Mouse (Mus musculus) midbrain, embryonic 14.5 days (tissue): ENCODE results near the gene Taf1a. TPM values are rescaled to one million over a fixed set of nuclear protein-coding genes. Genes with fewer than 3 reads are reported as not detected.
A peak's percentile ranks its signal among the peaks of the same experiment; 100 is the strongest.

Experiments used
- ATAC-seq: fragments of 200-750 bp; cut with Nextera tagmentation; 2 replicates; pipeline ENCODE4 v1.8.0; 2017; ENCODE audit warnings: moderate number of reproducible peaks, moderate library complexity; ENCODE audit not compliant: low FRiP score, low TSS enrichment
- DNase-seq: peaks from one replicate; pipeline ENCODE4 v3.0.0-alpha.2; 2015
- H3K27ac ChIP-seq: fragments of 300-500 bp; sonication (generic); replicated peaks from 2 replicates; pipeline ENCODE4 v1.5.1; 2014; ENCODE audit warnings: mild to moderate bottlenecking, low read depth, low read length, moderate library complexity
- H3K27me3 ChIP-seq: fragments of 300-500 bp; sonication (generic); 2 replicates; pipeline ENCODE4 v1.6.1; 2014; ENCODE audit warnings: low read length, control low read depth, mixed read lengths; ENCODE audit not compliant: control insufficient read depth, insufficient read depth
- H3K36me3 ChIP-seq: fragments of 300-500 bp; sonication (generic); 2 replicates; pipeline ENCODE4 v1.6.1; 2014; ENCODE audit warnings: low read length, control low read depth; ENCODE audit not compliant: control insufficient read depth, insufficient read depth
- H3K4me1 ChIP-seq: fragments of 300-500 bp; sonication (generic); 2 replicates; pipeline ENCODE4 v1.6.1; 2014; ENCODE audit warnings: mild to moderate bottlenecking, antibody characterized with exemption, low read length, control low read depth; ENCODE audit not compliant: control insufficient read depth, insufficient read depth
- H3K4me2 ChIP-seq: fragments of 300-500 bp; sonication (generic); 2 replicates; pipeline ENCODE4 v1.6.1; 2014; ENCODE audit warnings: mild to moderate bottlenecking, low read length, moderate library complexity
- H3K4me3 ChIP-seq: fragments of 300-500 bp; sonication (generic); replicated peaks from 2 replicates; pipeline ENCODE4 v1.5.1; 2014; ENCODE audit warnings: low read depth, low read length
- H3K9ac ChIP-seq: fragments of 300-500 bp; sonication (generic); replicated peaks from 2 replicates; pipeline ENCODE4 v1.6.1; 2014; ENCODE audit warnings: mild to moderate bottlenecking, low read length, moderate library complexity
- H3K9me3 ChIP-seq: fragments of 300-500 bp; sonication (generic); 2 replicates; pipeline ENCODE4 v1.6.1; 2016; ENCODE audit warnings: low read length, control low read depth, mixed read lengths; ENCODE audit not compliant: control insufficient read depth
- WGBS: fragments of 180-500 bp; shearing (Covaris S2); extraction: QIAGEN DNeasy Blood & Tissue Kit; methylation state at CpG from one replicate; pipeline ENCODE4 v1.1.7; 2014; 5-methylcytosine and 5-hydroxymethylcytosine counted together
- polyA plus RNA-seq: library from polyadenylated mRNA; unstranded; fragments of >200 nt; fragmentation: Nextera tagmentation; extraction: Ambion mirVana; gene quantifications from 2 replicates; pipeline ENCODE4 v1.2.1, GENCODE M21; 2014

The Taf1a gene
- polyA plus RNA-seq, 1 experiment from 2014 or later, result 16.5 TPM

DNA sequence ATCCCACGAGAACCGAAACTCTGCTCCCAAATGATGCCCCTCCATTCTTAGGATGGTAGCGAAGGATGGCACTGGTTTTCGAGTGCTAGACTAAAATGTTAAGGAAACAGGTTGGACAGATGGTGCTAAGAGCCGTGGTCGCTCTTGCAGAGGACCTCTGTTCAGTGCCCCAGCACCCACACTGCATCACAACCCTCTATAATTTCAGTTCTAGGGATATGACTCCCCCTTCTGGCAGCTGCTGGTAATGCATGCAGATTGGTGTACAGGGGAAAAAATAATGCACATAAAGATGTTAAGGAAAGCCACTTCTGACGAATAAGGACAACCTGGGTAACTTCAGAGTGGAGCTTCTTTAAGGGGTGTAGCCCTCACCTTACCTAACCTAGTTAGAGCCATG is 35.3 kb downstream of the Taf1a start:
- Histone ChIP-seq H3K9me3 (no peaks in the 10 kb centered on the region), H3K9ac (no peak overlapping the region), H3K4me1 (no peaks in the 10 kb centered on the region), H3K27ac (no peak overlapping the region), H3K4me3 (no peak overlapping the region), H3K4me2 (no peak overlapping the region), H3K27me3 (no peaks in the 10 kb centered on the region), H3K36me3 (no peaks in the 10 kb centered on the region)
- no peak for DNase-seq
- 97% methylated on average over 7 of the region's 7 CpGs for WGBS
- ATAC-seq, result no peak

DNA sequence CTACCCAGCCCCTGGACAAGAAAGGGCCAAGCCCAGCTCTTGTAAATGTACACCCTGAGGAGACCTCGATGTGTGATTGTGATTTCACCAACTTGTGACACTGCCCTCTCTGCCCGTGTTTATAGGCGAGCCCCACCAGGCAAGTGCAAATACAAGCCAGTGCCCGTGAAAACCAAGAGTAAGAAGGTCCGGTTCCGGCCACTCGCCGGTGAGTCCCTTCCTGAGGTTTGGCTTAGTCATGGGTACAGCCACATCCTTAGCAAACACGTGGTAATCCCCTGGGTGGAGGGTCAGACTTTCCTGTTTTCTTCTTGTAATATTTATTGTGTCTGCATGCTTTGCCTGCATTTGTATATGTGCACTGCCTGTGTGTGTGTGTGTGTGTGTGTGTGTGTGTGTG is 46.1 kb downstream of the Taf1a start:
- DNase-seq, result no peak
- Histone ChIP-seq H3K36me3 (no peaks in the 10 kb centered on the region), H3K9ac (no peak overlapping the region), H3K9me3 (no peaks in the 10 kb centered on the region), H3K27ac (no peak overlapping the region), H3K4me2 (no peak overlapping the region), H3K4me1 (no peaks in the 10 kb centered on the region), H3K4me3 (no peak overlapping the region), H3K27me3 (no peaks in the 10 kb centered on the region)
- no peak for ATAC-seq
- 93% methylated on average over 9 of the region's 9 CpGs for WGBS

DNA sequence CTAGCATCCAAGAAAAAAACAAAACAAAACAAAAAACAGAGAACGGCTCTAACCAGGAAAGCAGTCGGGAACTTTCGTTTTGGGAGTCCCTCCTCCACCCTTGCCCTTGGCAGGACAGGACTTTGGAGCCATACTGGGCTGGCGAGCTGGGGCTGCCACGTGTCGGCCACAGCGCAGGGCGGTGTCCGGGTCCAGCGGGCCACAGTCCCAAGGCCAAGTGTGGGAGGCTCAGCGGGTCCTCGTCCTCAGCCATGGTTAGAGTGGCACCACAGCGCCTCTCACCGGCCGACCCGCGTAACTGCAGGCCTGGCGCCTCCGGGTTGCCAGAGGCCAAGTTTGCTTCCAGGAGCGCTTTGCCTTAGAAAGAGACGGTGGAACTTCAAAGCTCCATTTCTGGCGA is 50.3 kb downstream of the Taf1a start:
- ATAC-seq (no peak), DNase-seq (peak; percentile 32)
- H3K27ac ChIP-seq, result no peak overlapping the region
- 30% methylated on average over 22 of the region's 22 CpGs for WGBS
- no peaks in the 10 kb centered on the region for H3K4me1 ChIP-seq
- no peaks in the 10 kb centered on the region for H3K27me3 ChIP-seq
- no peak overlapping the region for H3K9ac ChIP-seq
- no peaks in the 10 kb centered on the region for H3K36me3 ChIP-seq
- H3K9me3 ChIP-seq, result no peaks in the 10 kb centered on the region
- H3K4me2 ChIP-seq, result no peak overlapping the region
- no peak overlapping the region for H3K4me3 ChIP-seq

DNA sequence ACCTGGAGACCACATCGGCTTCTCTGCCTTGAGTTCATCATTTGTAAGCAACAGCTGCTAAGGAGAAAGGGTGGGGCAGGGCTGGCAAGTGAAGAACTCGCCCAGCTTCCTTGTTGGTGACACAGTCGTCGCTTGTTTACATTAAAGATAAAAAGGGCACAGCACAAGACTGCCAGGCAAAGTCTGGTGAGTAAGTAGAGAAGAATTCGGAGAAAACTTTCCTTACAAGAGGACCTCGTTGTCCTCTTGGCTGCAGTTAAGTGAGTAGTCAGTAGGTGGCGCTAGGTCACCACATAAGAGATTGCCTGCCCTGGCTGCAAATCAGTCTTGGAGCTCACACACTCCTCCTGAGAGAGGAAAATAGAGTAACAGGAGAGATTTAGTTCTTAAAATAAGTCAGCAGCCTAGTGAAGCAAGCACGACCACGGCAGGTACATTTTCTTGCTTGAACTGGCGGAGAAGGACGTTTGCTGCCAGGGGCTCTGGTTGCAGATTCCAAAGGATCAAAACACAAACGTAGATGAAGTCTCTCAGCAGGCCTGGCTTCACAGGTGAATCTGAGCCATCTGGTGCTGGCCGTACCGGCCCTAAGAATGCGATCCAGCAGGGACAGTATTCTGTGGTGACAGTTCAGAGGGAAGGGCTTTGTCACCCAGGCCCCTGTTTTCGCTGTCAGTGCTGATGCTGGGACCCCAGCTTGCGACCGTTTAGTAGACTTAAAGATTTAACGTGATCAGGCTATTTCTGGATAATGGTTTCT is 53.4 kb downstream of the Taf1a start:
- peak; percentile 34; the same call in 1 of the 2 replicates for ATAC-seq

DNA sequence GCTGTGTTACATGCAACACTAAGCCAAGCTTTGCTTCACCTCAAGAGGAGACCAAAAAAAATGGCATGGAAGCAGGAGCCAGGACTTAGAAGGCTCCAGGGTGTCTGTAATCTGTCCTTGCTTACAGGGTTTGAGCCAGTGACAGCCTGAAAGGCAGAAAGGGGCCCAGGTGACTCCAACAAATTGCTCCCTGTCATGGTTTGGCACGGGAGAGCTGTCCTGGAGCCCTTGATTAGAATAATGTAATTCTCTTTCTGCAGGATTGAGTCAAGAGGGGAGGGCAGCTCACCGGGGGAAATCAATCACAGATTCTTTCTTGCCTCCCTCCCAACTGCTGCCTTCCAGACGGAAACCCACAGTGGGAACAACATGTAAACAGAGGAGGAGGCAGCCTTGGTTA is 64.3 kb downstream of the Taf1a start:
- 0 out of 2 replicates have a peak overlapping the region, but pooled peaks have one; percentile 8 for H3K27ac ChIP-seq
- no peaks in the 10 kb centered on the region for H3K27me3 ChIP-seq
- no peak overlapping the region for H3K4me3 ChIP-seq
- WGBS, result 4% methylated on average over 3 of the region's 3 CpGs
- H3K4me2 ChIP-seq, result no peak overlapping the region
- H3K9ac ChIP-seq, result no peak overlapping the region
- peaks cover 3% of the 10 kb centered on the region; the same call in 1 of the 2 replicates for H3K9me3 ChIP-seq
- H3K36me3 ChIP-seq, result no peaks in the 10 kb centered on the region
- DNase-seq (peak; percentile 47), ATAC-seq (no peak)
- no peaks in the 10 kb centered on the region for H3K4me1 ChIP-seq

More for the DNA sequence above, 53.4 kb downstream of the Taf1a start:
- Histone ChIP-seq H3K4me2 (peak overlapping the region; percentile 6; the same call in 1 of the 2 replicates), H3K27ac (no peak overlapping the region), H3K27me3 (no peaks in the 10 kb centered on the region), H3K36me3 (no peaks in the 10 kb centered on the region), H3K9ac (no peak overlapping the region), H3K4me1 (no peaks in the 10 kb centered on the region), H3K9me3 (no peaks in the 10 kb centered on the region), H3K4me3 (no peak overlapping the region)
- 26% methylated on average over 19 of the region's 19 CpGs for WGBS
- peak; percentile 94 for DNase-seq

Other genes with a start within 250 kb of the Taf1a start
- 6.0 and 9.1 TPM in 2 replicates for gene Disp1, start 167.5 kb upstream of the Taf1a start, polyA plus RNA-seq
- 35.1 and 52.4 TPM in 2 replicates for gene Aida, start 92.4 kb upstream of the Taf1a start, polyA plus RNA-seq
- 90.0 and 125 TPM in 2 replicates for gene Brox, start 91.7 kb upstream of the Taf1a start, polyA plus RNA-seq
- 101 and 117 TPM in 2 replicates for gene Mia3, start 19.4 kb upstream of the Taf1a start, polyA plus RNA-seq
- gene Hhipl2, start 29.2 kb downstream of the Taf1a start, polyA plus RNA-seq, result 0.61 and 0.72 TPM in 2 replicates